8 mouse cellular contexts compared by ENCODE assay signal in the genomic region with DNA sequence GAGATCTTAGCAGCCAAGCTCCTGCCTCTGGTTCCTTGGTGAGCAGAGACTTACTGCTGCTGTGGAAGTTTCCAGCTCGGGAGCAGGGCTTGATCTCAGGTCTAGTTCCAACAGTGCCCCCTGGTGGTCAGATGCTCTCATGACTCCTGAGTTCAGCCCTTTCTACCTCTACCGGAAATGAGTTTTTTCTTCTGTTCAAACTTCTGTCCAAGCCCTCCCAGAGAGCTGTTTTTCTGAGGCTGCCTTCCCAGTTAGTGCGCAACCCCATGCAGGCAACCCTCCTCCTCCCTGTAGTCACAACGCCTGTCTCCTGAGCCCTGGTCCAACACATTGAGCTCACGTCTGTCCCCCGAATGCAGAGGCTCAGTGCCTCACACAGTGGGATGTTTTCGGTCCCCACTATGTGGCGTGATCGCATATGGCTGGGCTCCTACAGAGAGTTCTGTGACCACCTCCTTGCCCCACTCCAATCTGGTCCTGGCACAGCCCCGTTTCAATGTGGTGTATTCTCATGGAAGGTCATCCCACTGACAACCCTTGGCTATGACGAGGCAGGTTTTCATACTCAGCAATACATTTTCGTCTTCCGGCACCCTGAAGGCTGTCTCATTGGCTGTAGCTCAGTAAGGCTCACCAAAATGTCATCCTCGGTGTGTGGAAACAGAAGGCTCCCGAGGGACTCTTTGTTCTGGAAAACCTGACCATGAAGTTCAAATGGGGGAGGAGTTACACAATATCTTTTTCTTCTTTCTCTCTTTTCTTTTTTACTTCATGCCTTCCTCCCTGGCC. TPM values are rescaled to one million over a fixed set of nuclear protein-coding genes. Genes with fewer than 3 reads are reported as not detected.
DNase-seq lines count a peak whose midpoint lies in the region; ATAC-seq lines count a peak whose summit lies in the region.

No protein-coding gene starts in this region.

- no peaks in the 10 kb centered on the region for H3K27me3 ChIP-seq in forebrain, embryonic 16.5 days (replicated peaks; ENCODE audit: control insufficient read depth, insufficient read depth, low read length)
- no peaks in the 10 kb centered on the region for H3K27me3 ChIP-seq in lung, embryonic 15.5 days

- H3K9ac ChIP-seq in forebrain, embryonic 16.5 days (replicated peaks; ENCODE audit: low read depth, low read length): no peak overlapping the region
- no peak overlapping the region for H3K9ac ChIP-seq in lung, embryonic 15.5 days

- 66% methylated on average over 15 of the region's 15 CpGs for WGBS in forebrain, embryonic 16.5 days
- WGBS in lung, embryonic 15.5 days: 55% methylated on average over 15 of the region's 15 CpGs

- intact Hi-C loops in heart, postnatal 36 days (cut with DNase I): loop anchor here (5.0 kb wide), 1 partner anchor 171 kb away; no protein-coding TSS in a partner anchor

- H3K4me2 ChIP-seq in forebrain, embryonic 16.5 days (ENCODE audit: low read length): no peak overlapping the region
- H3K4me2 ChIP-seq in lung, embryonic 15.5 days: no peak overlapping the region

- ATAC-seq in forebrain, embryonic 16.5 days: peak; percentile 33; the same call in 1 of the 2 replicates
- peak; percentile 35; the same call in 1 of the 2 replicates for ATAC-seq in lung, embryonic 15.5 days (ENCODE audit: borderline replicate concordance, extremely low read depth, low FRiP score, low TSS enrichment)

- H3K4me1 ChIP-seq in brown adipose tissue, adult 24 weeks (ENCODE audit: control insufficient read depth, insufficient read depth, insufficient read length, low read length): no peaks in the 10 kb centered on the region
- 0 out of 2 replicates have a peak, but pooled peaks cover 4% of the 10 kb centered on the region for H3K4me1 ChIP-seq in forebrain, embryonic 16.5 days (replicated peaks; ENCODE audit: control insufficient read depth, insufficient read depth, low read length)
- H3K4me1 ChIP-seq in lung, embryonic 15.5 days: peaks cover 55% of the 10 kb centered on the region

- H3K36me3 ChIP-seq in forebrain, embryonic 16.5 days (ENCODE audit: control insufficient read depth, insufficient read depth): no peaks in the 10 kb centered on the region
- no peaks in the 10 kb centered on the region for H3K36me3 ChIP-seq in lung, embryonic 15.5 days

- H3K4me3 ChIP-seq in brown adipose tissue, adult 24 weeks (ENCODE audit: insufficient read depth, low read depth, low read length): peak overlapping the region; percentile 32
- no peak overlapping the region for H3K4me3 ChIP-seq in forebrain, embryonic 16.5 days (replicated peaks; ENCODE audit: low read length)
- no peak overlapping the region for H3K4me3 ChIP-seq in lung, embryonic 15.5 days

- DNase-seq in ES-CJ7 (ENCODE audit: low read depth, low spot score): peak; percentile 94
- peak; percentile 85 to 91 for DNase-seq in heart, postnatal 36 days
- DNase-seq in layer of hippocampus, adult 8-10 months (ENCODE audit: low spot score in 2 of 2): peak; percentile 88 to 95
- DNase-seq in retina, postnatal 1 day: peak; percentile 90
- DNase-seq in thymus, postnatal 4 days: peak; percentile 95

- H3K27ac ChIP-seq in brown adipose tissue, adult 24 weeks (replicated peaks; ENCODE audit: low read depth, low read length): peak overlapping the region; percentile 60
- no peak overlapping the region for H3K27ac ChIP-seq in forebrain, embryonic 16.5 days (ENCODE audit: low read length)
- H3K27ac ChIP-seq in lung, embryonic 15.5 days: peak overlapping the region; percentile 85

- H3K9me3 ChIP-seq in forebrain, embryonic 16.5 days (ENCODE audit: control insufficient read depth, low read length): no peaks in the 10 kb centered on the region
- H3K9me3 ChIP-seq in lung, embryonic 15.5 days: no peaks in the 10 kb centered on the region

RNA-seq across cellular contexts. Expression of gene Capn9, which starts 2.2 kb away (rescaled TPM):
- not detected in 2 replicates for polyA plus RNA-seq in brown adipose tissue, adult 24 weeks (2012; ENCODE audit: insufficient read depth, insufficient read length, missing spikeins)
- polyA plus RNA-seq in forebrain, embryonic 16.5 days (2015; fragmentation: Nextera tagmentation; extraction: Ambion mirVana): 0.14 and 0.20 TPM in 2 replicates
- total RNA-seq in heart, postnatal 36 days (2021): not detected
- total RNA-seq in layer of hippocampus, adult 8-10 months (2022): under 1 TPM in 2 of 4 experiments, not detected in 2; 0.12 to 0.14 TPM
- polyA plus RNA-seq in lung, embryonic 15.5 days (2015; fragmentation: Nextera tagmentation; extraction: Ambion mirVana): 0.29 and 0.50 TPM in 2 replicates

RNA-seq across cellular contexts. Expression of gene Agt, which starts 4.2 kb away (rescaled TPM):
- polyA plus RNA-seq in brown adipose tissue, adult 24 weeks (2012; ENCODE audit: insufficient read depth, insufficient read length, missing spikeins): 2.4 and 3.2 TPM in 2 replicates
- 0.18 and 0.37 TPM in 2 replicates for polyA plus RNA-seq in forebrain, embryonic 16.5 days (2015; fragmentation: Nextera tagmentation; extraction: Ambion mirVana)
- 10 to 100 TPM in 1 of 2 experiments, 1 to 10 TPM in 1; 6.4 to 11.8 TPM for total RNA-seq in heart, postnatal 36 days (2021)
- total RNA-seq in layer of hippocampus, adult 8-10 months (2022): 10 to 100 TPM; 22.3 to 34.0 (median 30.1) TPM
- polyA plus RNA-seq in lung, embryonic 15.5 days (2015; fragmentation: Nextera tagmentation; extraction: Ambion mirVana): 6.9 and 7.9 TPM in 2 replicates

RNA-seq across cellular contexts. Expression of gene Cog2, which starts 53.2 kb away (rescaled TPM):
- 17.2 and 19.6 TPM in 2 replicates for polyA plus RNA-seq in brown adipose tissue, adult 24 weeks (2012; ENCODE audit: insufficient read depth, insufficient read length, missing spikeins)
- 41.4 and 42.1 TPM in 2 replicates for polyA plus RNA-seq in forebrain, embryonic 16.5 days (2015; fragmentation: Nextera tagmentation; extraction: Ambion mirVana)
- total RNA-seq in heart, postnatal 36 days (2021): 10 to 100 TPM; 19.5 to 25.1 TPM
- total RNA-seq in layer of hippocampus, adult 8-10 months (2022): 10 to 100 TPM; 42.8 to 48.9 (median 47.1) TPM
- polyA plus RNA-seq in lung, embryonic 15.5 days (2015; fragmentation: Nextera tagmentation; extraction: Ambion mirVana): 36.6 and 37.2 TPM in 2 replicates
